Mouse (Mus musculus): Measurements from ENCODE around the gene Hcn2. TPM values are rescaled to one million over a fixed set of nuclear protein-coding genes. Genes with fewer than 3 reads are reported as not detected.

The Hcn2 gene
- polyA plus RNA-seq, 1 experiment from 2014 or later, result 0.04 TPM

GRCm38 (mm10) chr10:79693580-79694378 lies 22.7 kb upstream of the Hcn2 start:
- DNase-seq (no peak), ATAC-seq (no peak)
- Histone ChIP-seq H3K4me2 (ENCODE audit: low read depth, low read length) (no peak overlapping the region), H3K36me3 (replicated peaks; ENCODE audit: insufficient read depth, low read length) (peaks cover 6% of the 10 kb centered on the region), H3K4me3 (ENCODE audit: low read depth, low read length) (no peak overlapping the region), H3K27me3 (ENCODE audit: insufficient read depth, low read length) (no peaks in the 10 kb centered on the region), H3K4me1 (ENCODE audit: insufficient read depth) (peaks cover 17% of the 10 kb centered on the region), H3K27ac (ENCODE audit: low read depth) (no peak overlapping the region), H3K9me3 (ENCODE audit: low read length) (no peaks in the 10 kb centered on the region), H3K9ac (replicated peaks) (no peak overlapping the region)
- 66% methylated on average over 12 of the region's 12 CpGs for WGBS (ENCODE audit: insufficient replicate concordance)
- TF ChIP-seq CTCF (IDR thresholded peaks at IDR 0.05; ENCODE audit: low read depth), result no peak
- no peak for TF ChIP-seq EP300 (IDR thresholded peaks at IDR 0.05; ENCODE audit: low read depth)

- peaks cover under 1% of the 10 kb centered on the region; the same call in 1 of the 2 replicates for H3K36me3 ChIP-seq (replicated peaks; ENCODE audit: insufficient read depth, low read length)
- H3K4me2 ChIP-seq (ENCODE audit: low read depth, low read length), result no peak overlapping the region
- no peak for DNase-seq
- no peak for ATAC-seq
- WGBS (ENCODE audit: insufficient replicate concordance), result 80% methylated on average over 6 of the region's 6 CpGs
- no peak overlapping the region for H3K9ac ChIP-seq (replicated peaks)
- H3K27me3 ChIP-seq (ENCODE audit: insufficient read depth, low read length), result no peaks in the 10 kb centered on the region
- TF ChIP-seq CTCF (IDR thresholded peaks at IDR 0.05; ENCODE audit: low read depth) (no peak), EP300 (IDR thresholded peaks at IDR 0.05; ENCODE audit: low read depth) (no peak)
- H3K4me3 ChIP-seq (ENCODE audit: low read depth, low read length), result no peak overlapping the region
- H3K4me1 ChIP-seq (ENCODE audit: insufficient read depth), result peaks cover 17% of the 10 kb centered on the region
- no peaks in the 10 kb centered on the region for H3K9me3 ChIP-seq (ENCODE audit: low read length)
- no peak overlapping the region for H3K27ac ChIP-seq (ENCODE audit: low read depth)
Measured at GRCm38 (mm10) chr10:79694379-79694655, 22.1 kb upstream of the Hcn2 start.

GRCm38 (mm10) chr10:79695231-79696128 lies 21.0 kb upstream of the Hcn2 start:
- Histone ChIP-seq H3K4me2 (ENCODE audit: low read depth, low read length) (peak overlapping the region; percentile 40; the same call in 1 of the 2 replicates), H3K4me3 (ENCODE audit: low read depth, low read length) (no peak overlapping the region), H3K36me3 (replicated peaks; ENCODE audit: insufficient read depth, low read length) (no peaks in the 10 kb centered on the region), H3K9me3 (ENCODE audit: low read length) (no peaks in the 10 kb centered on the region), H3K4me1 (ENCODE audit: insufficient read depth) (peaks cover 17% of the 10 kb centered on the region), H3K27ac (ENCODE audit: low read depth) (peak overlapping the region; percentile 48), H3K27me3 (ENCODE audit: insufficient read depth, low read length) (no peaks in the 10 kb centered on the region), H3K9ac (replicated peaks) (peak overlapping the region; percentile 26; the same call in 1 of the 2 replicates)
- ATAC-seq (peak; percentile 70), DNase-seq (peak; percentile 90)
- no peak for TF ChIP-seq EP300 (IDR thresholded peaks at IDR 0.05; ENCODE audit: low read depth)
- peak; percentile 98 for TF ChIP-seq CTCF (IDR thresholded peaks at IDR 0.05; ENCODE audit: low read depth)
- 55% methylated on average over 13 of the region's 13 CpGs for WGBS (ENCODE audit: insufficient replicate concordance)

DNA sequence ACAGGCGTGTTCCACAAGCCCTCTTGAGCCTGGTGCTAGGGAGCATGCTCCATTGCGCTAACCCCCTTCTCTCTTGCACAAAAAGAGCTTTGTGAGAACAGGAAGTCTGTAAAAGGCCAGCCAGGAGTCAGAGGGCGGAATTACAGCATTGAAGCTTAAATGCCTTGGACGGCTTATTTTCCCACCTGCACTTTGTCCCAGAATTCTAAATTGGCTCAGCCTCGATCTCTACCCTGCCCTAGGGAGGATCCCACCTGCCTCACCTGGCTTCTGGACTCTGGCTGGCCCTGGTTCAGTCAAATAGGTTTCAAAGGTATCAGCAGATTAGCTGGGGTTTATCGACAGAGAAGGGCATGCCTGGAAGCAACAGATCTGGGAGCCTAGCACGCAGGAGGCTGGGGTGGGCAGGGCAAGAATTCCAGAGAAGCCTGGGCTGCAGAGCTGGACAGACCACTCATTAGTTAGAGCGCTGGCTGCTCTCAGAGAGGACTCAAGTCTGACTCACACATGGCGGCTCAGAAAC lies 20.2 kb upstream of the Hcn2 start:
- H3K36me3 ChIP-seq (replicated peaks; ENCODE audit: insufficient read depth, low read length), result no peaks in the 10 kb centered on the region
- no peaks in the 10 kb centered on the region for H3K9me3 ChIP-seq (ENCODE audit: low read length)
- peak overlapping the region; percentile 26; the same call in 1 of the 2 replicates for H3K9ac ChIP-seq (replicated peaks)
- peaks cover 20% of the 10 kb centered on the region for H3K4me1 ChIP-seq (ENCODE audit: insufficient read depth)
- H3K4me3 ChIP-seq (ENCODE audit: low read depth, low read length), result no peak overlapping the region
- 54% methylated on average over 9 of the region's 9 CpGs for WGBS (ENCODE audit: insufficient replicate concordance)
- peak; percentile 30; the same call in 1 of the 2 replicates for ATAC-seq
- H3K27ac ChIP-seq (ENCODE audit: low read depth), result peak overlapping the region; percentile 71
- peak overlapping the region; percentile 40; the same call in 1 of the 2 replicates for H3K4me2 ChIP-seq (ENCODE audit: low read depth, low read length)
- no peaks in the 10 kb centered on the region for H3K27me3 ChIP-seq (ENCODE audit: insufficient read depth, low read length)
- no peak for TF ChIP-seq EP300 (IDR thresholded peaks at IDR 0.05; ENCODE audit: low read depth)
- DNase-seq, result no peak

- H3K27me3 ChIP-seq (ENCODE audit: insufficient read depth, low read length), result no peaks in the 10 kb centered on the region
- no peak for DNase-seq
- no peaks in the 10 kb centered on the region for H3K9me3 ChIP-seq (ENCODE audit: low read length)
- no peaks in the 10 kb centered on the region for H3K36me3 ChIP-seq (replicated peaks; ENCODE audit: insufficient read depth, low read length)
- no peak overlapping the region for H3K4me3 ChIP-seq (ENCODE audit: low read depth, low read length)
- no peak for ATAC-seq
- no peak overlapping the region for H3K27ac ChIP-seq (ENCODE audit: low read depth)
- 48% methylated on average over 6 of the region's 6 CpGs for WGBS (ENCODE audit: insufficient replicate concordance)
- no peak overlapping the region for H3K9ac ChIP-seq (replicated peaks)
- peaks cover 24% of the 10 kb centered on the region for H3K4me1 ChIP-seq (ENCODE audit: insufficient read depth)
- TF ChIP-seq EP300 (IDR thresholded peaks at IDR 0.05; ENCODE audit: low read depth), result no peak
- no peak for TF ChIP-seq CTCF (IDR thresholded peaks at IDR 0.05; ENCODE audit: low read depth)
- H3K4me2 ChIP-seq (ENCODE audit: low read depth, low read length), result no peak overlapping the region
Measured at GRCm38 (mm10) chr10:79697916-79698315, 18.5 kb upstream of the Hcn2 start.

DNA sequence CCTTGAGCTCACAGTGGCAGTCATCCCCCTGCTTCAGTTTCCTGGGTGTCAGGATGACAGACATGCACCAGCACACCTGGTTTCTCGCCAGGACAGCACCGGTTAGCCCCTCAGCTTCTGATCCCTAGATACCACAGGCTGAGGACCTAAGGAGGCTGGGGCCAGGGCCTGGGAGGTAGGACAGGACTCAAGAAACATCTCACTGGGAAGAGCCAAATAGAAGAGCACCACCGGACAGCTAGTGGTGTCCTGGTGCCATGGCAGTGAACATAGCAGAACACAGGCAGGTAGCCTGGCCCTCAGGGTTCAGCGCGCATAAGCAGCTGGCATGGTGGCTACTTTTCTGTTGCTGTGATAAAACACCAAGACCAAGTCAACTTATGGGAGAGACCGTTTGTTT lies 18.0 kb upstream of the Hcn2 start:
- no peak for ATAC-seq
- 91% methylated on average over 6 of the region's 6 CpGs for WGBS (ENCODE audit: insufficient replicate concordance)
- H3K9ac ChIP-seq (replicated peaks), result no peak overlapping the region
- no peaks in the 10 kb centered on the region for H3K27me3 ChIP-seq (ENCODE audit: insufficient read depth, low read length)
- H3K4me2 ChIP-seq (ENCODE audit: low read depth, low read length), result no peak overlapping the region
- H3K9me3 ChIP-seq (ENCODE audit: low read length), result no peaks in the 10 kb centered on the region
- no peak for DNase-seq
- H3K4me3 ChIP-seq (ENCODE audit: low read depth, low read length), result no peak overlapping the region
- H3K36me3 ChIP-seq (replicated peaks; ENCODE audit: insufficient read depth, low read length), result no peaks in the 10 kb centered on the region
- H3K4me1 ChIP-seq (ENCODE audit: insufficient read depth), result peaks cover 24% of the 10 kb centered on the region
- TF ChIP-seq EP300 (IDR thresholded peaks at IDR 0.05; ENCODE audit: low read depth) (no peak), CTCF (IDR thresholded peaks at IDR 0.05; ENCODE audit: low read depth) (no peak)
- no peak overlapping the region for H3K27ac ChIP-seq (ENCODE audit: low read depth)

Data from liver, postnatal 0 days (tissue).